Mouse (Mus musculus): Measurements from ENCODE around the gene Mrgpre.

DNA sequence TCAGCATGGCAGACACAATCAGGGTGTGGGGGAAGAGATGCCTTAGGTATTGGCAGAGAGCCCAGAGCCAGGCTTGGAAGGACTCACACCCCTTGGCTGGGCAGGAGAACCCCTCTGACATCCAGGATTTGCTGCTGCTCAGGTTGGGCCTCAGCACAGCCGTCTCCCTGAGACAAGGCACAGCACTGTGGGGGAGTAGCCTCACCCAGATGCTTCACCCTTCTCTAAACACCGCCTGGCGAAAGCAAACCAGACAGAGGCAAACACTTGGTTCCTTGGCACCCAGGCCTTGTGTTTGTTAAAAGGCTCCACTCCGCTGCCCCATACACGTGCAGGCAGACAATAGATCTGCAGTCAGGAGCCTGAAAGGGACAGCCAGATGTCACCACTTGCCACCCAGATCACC is 45.7 kb downstream of the Mrgpre start:
- TF ChIP-seq CTCF (IDR thresholded peaks at IDR 0.05 in 2 of 3, conservative IDR thresholded peaks at IDR 0.05 in 1 of 3; ENCODE audit: control insufficient read depth in 1 of 3, insufficient read depth in 1 of 3, low read depth in 2 of 3, low read length in 3 of 3, poor library complexity in 1 of 3, severe bottlenecking in 1 of 3) = no peak
- TF ChIP-seq E2F4 (IDR thresholded peaks at IDR 0.05; ENCODE audit: borderline replicate concordance, low read depth, low read length) = no peak
- TF ChIP-seq EP300 (IDR thresholded peaks at IDR 0.05; ENCODE audit: low read depth in 1 of 2, low read length in 2 of 2) = no peak
- TF ChIP-seq GATA1 (IDR thresholded peaks at IDR 0.05; ENCODE audit: low read depth, low read length) = no peak
- no peak for TF ChIP-seq TCF12 (IDR thresholded peaks at IDR 0.05; ENCODE audit: low read depth, low read length)
- no peak for TF ChIP-seq POLR2A (IDR thresholded peaks at IDR 0.05; ENCODE audit: control insufficient read depth in 1 of 2, insufficient read depth in 1 of 2, low read depth in 1 of 2, low read length in 2 of 2, poor library complexity in 1 of 2)
- TF ChIP-seq ZC3H11A (IDR thresholded peaks at IDR 0.05; ENCODE audit: low read depth, low read length) = no peak
- TF ChIP-seq RCOR1 (IDR thresholded peaks at IDR 0.05; ENCODE audit: low read depth, low read length) = no peak
- no peak for TF ChIP-seq MEF2A (IDR thresholded peaks at IDR 0.05; ENCODE audit: extremely low read depth, insufficient replicate concordance, low read depth, low read length, poor library complexity, severe bottlenecking)
- TF ChIP-seq MXI1 (IDR thresholded peaks at IDR 0.05; ENCODE audit: low read depth, low read length) = no peak

All from MEL (cell line).